Mouse (Mus musculus) gastrocnemius, adult 8-10 months (tissue): ENCODE measurements around the gene Asf1b. TPM values are rescaled to one million over a fixed set of nuclear protein-coding genes. Genes with fewer than 3 reads are reported as not detected.

Experiments used
- DNase-seq, 2 experiments: peaks; one replicate each; pipeline ENCODE4 v3.0.0; 2022; ENCODE audit warnings: low spot score in 2 of 2
- total RNA-seq, 4 experiments: library from RNA; stranded (reverse); gene quantifications; 2 replicates each; pipeline ENCODE4 v1.2.4; 2022

The Asf1b gene
- under 1 TPM; 0.31 to 0.56 (median 0.41) TPM for total RNA-seq

DNA sequence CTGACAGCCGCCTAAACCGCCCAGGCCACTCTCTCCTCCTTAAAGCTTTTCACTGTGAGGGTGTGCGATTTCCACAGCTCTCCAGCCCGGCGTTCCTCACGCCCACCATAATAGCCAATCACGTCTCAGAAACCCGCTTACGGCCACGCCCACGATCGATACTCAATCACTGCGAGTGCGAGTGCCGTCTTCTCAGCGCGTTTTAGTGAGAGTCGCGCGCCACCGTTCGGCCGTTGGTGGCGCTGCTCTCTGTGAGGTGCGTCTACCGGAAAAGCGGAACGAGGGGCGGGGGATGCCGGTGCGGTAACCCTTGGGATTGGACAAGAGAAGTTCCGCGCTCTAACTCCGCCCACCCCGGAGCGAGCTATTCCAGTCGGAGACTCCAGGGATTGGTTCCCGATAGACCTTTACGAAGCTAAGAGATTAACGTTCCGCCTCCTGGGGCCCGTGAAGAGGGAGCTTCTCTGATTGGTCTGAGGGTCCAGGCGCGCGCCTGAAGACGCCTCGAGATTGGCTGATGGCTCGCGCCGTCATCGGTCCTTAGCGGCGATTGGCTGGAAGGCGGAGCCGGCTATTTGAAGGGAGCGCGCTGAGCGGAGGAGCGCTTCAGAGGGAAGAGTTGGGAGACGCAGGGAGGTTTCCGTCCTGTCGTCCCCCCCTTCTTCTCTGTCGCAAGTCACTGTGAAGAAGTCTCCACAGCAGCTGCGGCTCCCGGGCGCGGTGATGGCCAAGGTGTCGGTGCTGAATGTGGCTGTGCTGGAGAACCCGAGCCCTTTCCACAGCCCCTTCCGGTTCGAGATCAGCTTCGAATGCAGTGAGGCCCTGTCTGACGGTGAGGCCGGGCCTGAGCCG lies at the start of gene Asf1b, which contains the start of gene Gm10644:
Gene Asf1b (plus strand): TSS at position 402 of the 852 bp plus-strand sequence.
Gene Gm10644 (minus strand): TSS at position 100 of the 852 bp plus-strand sequence.
- DNase-seq = peak; percentile 97 to 98

DNA sequence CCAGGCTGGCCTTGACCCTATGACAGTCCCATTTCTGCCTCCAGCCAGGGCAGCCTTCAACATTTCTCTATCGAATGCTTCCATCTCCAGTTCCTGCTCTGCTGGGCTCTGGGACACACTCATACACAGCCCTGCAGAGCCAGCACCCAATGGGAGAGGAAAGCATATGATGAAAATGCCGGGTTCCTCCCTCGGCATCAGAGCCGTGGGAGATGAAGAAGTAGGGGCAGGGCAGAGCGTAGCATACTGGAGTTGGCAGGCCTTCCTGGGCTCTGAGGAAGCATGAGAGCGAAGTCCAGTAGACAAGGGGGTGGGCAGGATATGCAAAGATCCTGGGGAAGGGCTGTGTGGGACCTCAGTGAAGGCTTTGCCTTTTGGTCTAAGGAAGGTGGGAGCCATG lies 46.7 kb upstream of the Asf1b start:
- DNase-seq = no peak

DNA sequence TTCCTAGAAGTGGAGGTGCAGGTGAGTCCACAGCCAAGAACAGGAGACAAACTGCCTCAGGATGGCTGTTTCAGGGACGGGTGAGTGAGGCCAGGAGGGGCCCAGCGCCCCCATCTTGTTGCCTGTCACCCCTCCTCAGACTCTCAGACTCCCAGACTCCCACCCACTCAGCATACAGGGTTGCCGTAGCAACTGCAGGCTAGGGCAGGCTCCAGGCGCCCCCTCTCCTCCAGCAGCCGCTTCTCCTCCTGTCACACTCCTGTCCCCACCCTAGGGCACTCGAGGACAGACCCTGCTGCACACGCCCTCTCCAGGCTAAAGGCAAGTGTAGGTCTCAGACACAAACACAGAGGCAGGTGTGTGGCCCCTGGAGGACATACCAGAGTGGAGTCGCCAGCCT lies 46.0 kb upstream of the Asf1b start:
- no peak for DNase-seq

DNA sequence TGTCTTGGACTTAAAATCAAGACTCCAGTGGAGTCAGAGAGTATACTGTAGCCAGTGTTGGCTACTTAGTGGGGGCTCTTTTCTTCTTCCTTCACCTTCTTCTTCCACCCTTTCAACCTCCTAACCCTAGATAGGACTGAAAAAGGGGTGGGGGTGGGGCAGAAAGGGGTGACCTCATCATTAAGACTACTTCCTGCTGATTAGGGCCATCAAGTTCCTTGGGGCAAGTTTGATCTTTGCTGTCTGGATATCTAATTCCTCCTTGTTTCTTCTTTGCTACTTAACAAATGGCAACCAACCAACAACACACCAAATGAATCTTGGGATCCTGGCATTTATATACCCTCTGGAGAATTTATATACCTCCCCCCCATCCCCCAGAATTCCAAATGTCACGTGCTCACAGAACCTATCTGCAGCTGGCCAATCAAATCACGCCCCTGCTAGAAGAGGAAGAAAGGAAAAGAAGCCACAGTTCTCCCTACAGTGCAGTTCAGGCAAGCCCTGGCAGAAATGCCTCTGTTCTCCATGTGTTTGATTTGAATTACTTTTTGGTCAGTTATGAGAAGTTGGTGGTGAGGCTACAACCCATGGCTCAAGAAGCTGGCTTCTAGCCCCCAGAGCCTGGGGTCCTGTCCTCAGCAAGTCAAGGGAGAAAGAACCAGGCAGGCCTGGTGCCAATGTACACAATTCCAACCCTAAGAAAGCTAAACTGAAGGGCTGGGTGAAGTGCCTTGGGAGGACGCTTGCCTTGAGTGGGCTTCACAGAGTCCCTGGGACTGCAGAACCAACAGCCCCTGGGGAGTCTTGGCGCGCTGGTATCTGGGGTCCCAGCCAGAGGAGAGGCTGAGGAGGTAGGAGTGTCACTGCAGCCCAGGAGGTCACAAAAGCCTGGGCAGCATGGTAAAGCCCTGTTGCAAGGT lies 43.2 kb upstream of the Asf1b start:
- DNase-seq = no peak

DNA sequence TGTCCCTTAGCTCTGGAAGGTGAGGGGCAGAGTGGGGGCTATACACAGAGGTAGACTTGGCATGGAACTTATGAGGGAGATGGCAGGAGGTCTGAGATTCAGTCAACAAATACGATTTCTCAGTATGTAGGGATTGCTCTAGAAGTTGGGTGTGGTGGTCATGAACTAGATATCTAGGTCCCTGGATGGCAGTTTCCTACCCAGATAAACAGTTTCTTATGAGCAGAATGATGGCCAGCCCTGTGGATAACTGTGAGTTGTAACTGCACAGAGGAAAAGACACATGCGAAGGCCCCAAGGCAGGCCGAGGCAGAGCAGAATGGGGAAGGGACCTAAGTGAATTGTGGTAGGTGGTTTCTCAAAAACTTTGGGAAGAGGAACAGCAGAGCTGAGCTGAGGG lies 41.1 kb upstream of the Asf1b start:
- no peak for DNase-seq

DNA sequence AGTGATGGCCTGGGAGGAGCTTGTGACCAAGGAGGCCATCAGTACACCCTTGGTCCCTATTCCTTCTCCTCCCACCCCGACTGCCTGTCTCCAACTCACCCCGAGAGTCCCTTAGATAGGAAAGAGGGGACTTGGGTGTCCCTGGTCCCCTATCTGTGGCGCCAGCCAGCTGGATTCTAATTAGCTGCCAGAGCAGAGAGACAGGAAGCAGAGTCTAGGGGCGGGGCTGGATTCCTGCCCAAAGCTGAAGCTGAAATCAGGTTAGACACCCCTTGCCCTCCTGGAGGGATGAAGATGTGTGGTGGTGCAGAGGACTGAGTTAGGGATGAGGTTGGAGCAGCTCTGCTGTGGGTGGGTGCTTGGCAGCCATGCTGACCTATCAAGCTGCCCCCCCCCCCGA lies 40.4 kb upstream of the Asf1b start:
- no peak for DNase-seq

DNA sequence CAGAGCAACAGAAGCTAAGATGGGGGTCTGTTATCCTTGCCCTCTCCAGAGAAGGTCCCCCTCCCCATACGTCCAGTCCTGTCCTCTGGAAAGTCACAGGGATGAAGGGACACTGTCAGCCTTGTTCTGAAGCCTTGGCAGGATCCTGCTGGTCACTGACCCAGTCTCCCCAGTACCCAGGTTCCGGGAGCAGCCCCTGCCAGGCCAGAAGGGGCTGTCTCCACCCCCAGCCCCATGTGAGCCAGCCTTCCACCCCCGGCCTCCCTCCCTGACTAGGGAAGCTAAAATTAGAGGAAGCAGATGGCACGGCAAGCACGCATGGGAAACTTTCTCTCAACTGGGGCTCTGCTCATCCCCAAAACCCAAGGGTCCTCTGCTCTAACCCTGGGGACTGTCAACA lies 39.3 kb upstream of the Asf1b start:
- no peak for DNase-seq

DNA sequence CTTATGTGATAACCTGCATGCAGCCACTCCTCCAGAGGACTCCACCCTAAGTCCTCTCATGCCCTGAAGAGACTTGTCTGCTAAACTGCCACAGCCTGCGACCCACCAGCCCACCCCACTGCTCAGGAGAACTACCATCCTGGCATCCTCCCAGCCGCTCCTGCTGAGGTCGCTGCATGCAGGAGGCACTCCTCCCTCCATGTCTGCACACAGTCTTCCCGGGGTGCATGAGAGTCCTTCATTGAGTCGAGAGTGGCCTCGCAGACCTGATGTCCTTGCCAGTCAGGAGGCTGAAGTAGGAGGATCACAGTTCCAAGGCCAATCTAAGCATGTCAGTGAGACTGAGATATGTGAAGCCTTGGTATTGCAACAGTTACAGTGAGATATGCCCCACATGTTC lies 37.7 kb upstream of the Asf1b start:
- no peak for DNase-seq

DNA sequence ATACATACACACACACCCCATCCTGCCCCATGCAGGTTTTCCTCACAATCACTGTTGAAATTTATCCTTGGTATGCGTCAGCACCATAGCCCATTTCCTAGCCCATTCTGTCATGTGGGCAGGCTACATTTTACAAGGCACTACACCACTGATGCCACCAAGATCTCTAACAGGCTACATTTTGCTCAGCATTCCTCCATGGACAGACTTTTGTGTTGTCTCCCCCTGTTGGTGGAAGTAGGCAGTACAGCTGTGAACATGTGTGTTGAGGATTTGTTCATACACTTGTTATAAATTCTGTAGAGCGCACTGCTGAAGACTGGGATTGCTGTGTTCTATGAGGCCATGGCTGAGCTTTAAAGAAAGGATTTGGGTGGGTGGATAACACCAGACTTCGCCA lies 33.7 kb upstream of the Asf1b start:
- peak; percentile 59 to 60 for DNase-seq

DNA sequence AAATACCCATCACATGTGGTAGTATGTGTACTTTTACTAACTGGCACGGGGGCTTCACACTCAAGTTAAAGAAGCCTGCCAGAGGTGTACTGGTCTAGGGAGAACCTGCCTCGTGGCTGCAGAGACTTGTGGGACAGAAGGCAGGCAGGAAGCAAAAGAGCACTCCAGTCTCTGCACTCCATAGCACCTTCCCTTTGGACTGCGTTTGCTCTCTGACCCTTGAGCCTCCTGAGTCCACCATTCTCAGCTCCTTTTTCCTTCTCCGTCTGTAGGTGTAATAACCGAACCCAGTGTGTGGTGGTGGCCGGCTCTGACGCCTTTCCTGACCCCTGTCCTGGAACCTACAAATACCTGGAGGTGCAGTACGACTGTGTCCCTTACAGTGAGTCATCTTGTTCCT lies 32.6 kb upstream of the Asf1b start:
- DNase-seq = no peak

DNA sequence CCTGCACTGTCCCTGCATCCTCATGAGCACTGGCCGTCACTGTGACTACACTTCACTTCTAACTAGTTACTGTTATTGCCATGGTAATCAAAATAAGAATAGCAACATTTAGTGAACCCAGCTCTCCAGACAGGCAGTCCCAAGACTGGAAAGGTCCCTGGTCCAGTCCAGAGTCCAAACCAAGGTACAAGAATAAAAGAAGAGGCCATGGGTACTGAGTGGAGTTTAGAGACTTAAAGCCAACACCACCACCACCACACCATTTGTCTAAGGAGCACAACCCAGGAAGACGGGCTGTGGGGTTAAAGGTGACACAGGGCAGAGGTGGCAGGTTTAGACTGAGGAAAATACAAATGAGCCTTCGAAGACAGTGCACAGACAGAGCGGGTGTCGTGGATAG lies 30.7 kb upstream of the Asf1b start:
- DNase-seq = no peak

DNA sequence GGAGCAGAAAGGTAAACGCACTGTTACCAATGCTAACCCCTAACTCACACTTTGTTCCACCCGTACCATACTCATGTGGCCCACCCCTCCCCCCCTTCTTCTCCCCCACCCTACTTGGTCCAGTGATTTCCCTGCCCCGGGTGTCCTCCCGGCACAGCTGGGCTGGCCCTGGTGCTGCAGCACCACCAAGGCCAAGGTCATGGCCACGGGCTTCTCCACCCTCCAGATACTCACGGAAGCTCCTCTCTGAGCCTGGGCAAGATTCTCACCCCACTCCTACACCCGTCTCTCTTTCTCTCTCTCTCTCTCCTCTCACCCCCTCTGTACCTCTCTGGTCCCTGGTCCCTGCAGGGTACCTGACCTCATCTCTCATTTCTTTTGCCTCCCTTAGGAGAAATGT lies 29.0 kb upstream of the Asf1b start:
- DNase-seq = no peak

DNA sequence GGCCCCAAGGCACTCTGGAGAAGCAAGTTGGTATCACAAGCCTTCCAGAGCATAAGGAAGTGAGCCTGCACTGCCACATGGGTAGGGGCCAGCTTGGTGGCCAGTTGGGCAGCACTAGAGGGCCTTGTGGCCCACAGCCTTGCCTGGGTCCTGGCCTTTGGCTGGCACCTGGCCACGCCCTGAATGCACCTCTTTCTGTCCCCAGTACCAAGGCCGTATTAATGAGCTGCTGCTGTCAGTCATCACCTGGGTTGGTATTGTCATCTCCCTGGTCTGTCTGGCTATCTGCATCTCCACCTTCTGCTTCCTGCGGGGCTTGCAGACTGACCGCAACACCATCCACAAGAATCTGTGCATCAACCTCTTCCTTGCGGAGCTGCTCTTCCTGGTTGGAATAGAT lies 21.1 kb upstream of the Asf1b start:
- DNase-seq = no peak

DNA sequence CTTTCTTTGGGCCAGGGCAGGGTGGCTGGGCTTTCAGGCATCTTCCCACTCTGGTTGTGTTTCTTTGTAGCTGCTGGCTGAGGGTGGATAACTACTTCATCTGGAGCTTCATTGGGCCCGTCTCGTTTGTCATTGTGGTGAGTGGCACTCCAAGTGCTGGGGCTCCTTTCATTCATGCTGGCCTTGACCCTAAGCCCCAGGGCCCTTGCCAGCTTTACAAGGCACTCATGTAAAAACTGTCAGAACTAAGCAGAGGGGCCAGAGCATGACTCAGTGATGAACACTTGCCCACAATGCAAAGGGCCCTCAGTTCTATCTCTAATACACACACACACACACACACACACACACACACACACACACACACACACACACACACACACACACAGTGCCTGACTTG lies 20.3 kb upstream of the Asf1b start:
- no peak for DNase-seq

DNA sequence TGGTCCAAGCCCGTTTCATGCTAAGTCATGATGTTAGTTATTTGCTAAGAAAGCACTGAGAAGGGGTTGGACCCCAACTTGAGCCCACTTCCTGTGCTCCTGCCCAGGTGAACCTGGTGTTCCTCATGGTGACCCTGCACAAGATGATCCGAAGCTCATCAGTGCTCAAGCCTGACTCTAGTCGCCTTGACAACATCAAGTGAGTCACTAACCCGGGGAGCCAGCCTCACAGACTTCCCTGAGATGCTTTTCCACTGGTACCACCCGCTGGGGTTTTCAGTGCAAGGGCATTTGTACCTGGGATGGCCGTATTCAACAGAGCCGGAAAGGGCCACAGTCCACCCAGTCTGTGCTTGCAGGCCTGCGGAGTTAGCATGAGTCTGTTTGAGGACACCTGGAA lies 19.9 kb upstream of the Asf1b start:
- no peak for DNase-seq

DNA sequence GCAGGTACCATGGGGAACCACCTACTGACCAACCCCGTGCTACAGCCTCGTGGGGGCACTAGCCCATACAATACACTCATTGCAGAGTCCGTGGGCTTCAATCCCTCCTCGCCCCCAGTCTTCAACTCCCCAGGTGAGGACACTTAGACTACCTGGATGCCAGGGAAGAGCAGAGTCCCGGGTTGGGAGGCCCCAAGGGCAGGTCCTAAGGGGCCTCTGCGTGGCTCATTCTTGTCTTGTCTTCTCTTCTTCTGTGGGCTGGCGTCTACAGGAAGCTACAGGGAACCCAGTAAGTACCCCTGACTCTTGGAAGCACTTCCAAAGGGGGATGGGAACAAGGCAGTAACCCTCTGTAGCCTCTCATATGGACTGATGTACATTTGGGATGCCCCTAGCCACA lies 17.7 kb upstream of the Asf1b start:
- no peak for DNase-seq

DNA sequence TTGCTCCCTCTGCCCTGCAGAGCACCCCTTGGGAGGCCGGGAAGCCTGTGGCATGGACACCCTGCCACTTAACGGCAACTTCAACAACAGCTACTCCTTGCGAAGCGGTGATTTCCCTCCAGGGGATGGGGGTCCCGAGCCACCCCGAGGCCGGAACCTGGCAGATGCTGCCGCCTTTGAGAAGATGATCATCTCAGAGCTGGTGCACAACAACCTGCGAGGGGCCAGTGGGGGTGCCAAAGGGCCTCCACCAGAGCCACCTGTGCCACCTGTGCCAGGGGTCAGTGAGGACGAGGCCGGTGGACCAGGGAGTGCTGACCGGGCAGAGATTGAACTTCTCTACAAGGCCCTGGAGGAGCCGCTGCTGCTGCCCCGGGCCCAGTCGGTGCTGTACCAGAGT lies 17.0 kb upstream of the Asf1b start:
- no peak for DNase-seq

DNA sequence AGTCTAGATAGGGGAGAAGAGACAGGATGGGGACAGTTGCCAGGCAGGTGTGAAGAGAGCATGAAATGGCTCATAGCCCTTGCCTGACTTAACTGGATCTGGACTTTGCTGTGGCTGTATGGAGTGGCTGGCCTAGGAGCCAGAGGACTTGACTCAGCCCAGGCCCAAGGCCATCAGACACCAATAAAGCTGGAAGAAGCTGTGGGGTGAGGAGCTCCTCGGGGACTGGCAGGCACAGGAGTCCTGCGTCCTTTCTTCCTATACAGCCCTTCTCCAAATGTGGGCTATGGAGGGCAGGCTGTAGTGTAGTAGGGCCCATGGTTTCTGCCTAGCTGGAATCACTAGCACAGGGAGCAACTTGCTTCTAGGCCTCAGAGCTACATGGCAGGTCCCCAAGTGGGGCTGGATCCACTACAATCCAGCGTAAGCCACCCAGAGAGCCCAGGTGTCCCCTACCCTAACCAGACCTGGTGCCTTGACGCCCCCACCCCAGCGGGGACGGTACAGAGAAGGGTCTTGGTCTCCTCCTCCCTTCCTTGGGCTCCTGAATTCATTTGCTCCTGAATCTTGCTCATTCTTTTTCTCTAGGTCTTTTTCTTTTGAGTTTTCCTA lies 14.1 kb upstream of the Asf1b start:
- DNase-seq = no peak

DNA sequence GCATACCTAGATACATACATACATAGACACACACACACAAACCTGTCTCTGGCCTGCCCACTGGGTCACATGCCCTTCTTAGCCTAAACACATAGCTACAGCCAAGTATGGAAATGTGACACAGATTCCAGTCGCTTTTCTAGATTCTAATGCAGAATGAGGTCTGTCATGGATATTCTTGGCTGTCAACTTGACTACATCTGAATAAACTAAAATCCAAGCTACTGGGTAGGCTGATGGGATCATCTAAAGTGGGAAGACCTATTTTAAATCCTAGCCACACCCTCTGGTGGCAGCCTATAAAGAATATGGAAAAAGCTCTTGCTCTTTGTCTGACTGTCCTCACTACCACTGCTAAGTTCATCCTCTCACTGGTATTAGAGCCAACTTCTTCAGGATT lies 12.9 kb upstream of the Asf1b start:
- DNase-seq = no peak

DNA sequence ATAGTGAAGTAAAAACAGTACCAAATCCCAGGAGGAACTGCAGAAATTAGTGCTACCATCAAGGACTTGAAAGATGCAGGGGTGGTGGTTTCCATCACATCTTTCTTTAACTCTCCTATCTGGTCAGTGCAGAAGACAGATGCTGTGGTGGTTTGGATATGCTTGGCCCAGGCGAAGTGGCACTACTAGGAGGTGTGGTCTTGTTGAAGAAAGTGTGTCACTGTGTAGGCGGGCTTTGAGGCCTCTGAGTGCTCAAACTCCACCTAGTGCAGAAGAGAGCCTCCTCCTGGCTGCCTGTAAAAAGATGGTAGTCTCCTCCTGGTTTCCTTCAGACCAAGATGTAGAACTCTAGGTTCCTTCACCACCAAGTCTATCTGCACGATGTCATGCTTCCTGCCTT lies 9.8 kb upstream of the Asf1b start:
- DNase-seq = no peak

DNA sequence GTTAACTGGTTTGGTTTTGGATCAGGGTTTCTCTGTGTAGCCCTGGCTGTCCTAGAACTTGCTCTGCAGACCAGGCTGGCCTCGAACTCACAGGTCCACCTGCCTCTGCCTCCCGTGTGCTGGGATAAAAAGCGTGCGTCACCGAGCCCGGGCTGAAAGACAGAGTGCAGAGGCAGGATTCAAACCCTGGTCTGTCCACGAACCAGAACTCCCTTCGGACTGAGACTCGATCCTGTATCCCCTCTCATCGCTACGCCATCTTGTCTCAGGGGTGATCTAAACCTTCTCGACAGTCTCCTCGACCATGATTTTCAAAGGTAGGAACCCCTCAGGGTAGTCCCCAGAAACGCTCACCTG lies 580 bp upstream of the Asf1b start:
- no peak for DNase-seq

DNA sequence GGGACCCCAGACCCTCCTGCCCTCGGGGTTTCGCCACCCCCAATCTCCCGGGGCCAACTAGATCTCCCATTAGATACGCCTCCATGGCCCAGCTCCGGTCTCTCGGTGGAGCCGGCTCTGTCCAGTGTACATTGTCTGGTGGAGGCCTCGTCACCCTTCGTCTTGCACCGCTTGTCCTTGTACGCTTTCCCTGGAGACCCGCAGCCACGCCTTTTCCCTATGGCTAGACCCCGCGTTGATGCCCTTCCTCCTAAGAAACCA lies 581 bp downstream of the Asf1b start:
- no peak for DNase-seq
